Comparison of ENCODE assay signal across 26 mouse cellular contexts in genomic region chr3:34753557-34753956, GRCm38 (mm10).
DNase-seq lines count a peak whose midpoint lies in the region; ATAC-seq and TF ChIP-seq lines count a peak whose summit lies in the region.
"Had no signal": no experiment of that assay in that cellular context is flagged by ENCODE, and none has a peak within 500 bp of the region (broad histone marks: within the 10 kb centered on the region; RNA-seq: fewer than 3 reads in every experiment).

No protein-coding gene starts in this region.

- H3K27ac ChIP-seq in liver, postnatal 0 days (ENCODE audit: low read depth), result no peak overlapping the region
- 0 out of 2 replicates have a peak overlapping the region, but pooled peaks have one; percentile 6 for H3K27ac ChIP-seq in lung, embryonic 14.5 days (ENCODE audit: low read depth)
- H3K27ac ChIP-seq in stomach, embryonic 16.5 days (ENCODE audit: low read length), result 0 out of 2 replicates have a peak overlapping the region, but pooled peaks have one; percentile 42
- H3K27ac ChIP-seq: embryonic facial prominence, embryonic 13.5 days; forebrain, embryonic 15.5 days; heart, adult 2 months; hindbrain, embryonic 14.5 days; kidney, postnatal 0 days; liver, embryonic 13.5 days; neural tube, embryonic 15.5 days had no signal

- no peaks in the 10 kb centered on the region for H3K27me3 ChIP-seq in liver, postnatal 0 days (ENCODE audit: insufficient read depth, low read length)
- H3K27me3 ChIP-seq in lung, embryonic 14.5 days (ENCODE audit: insufficient read depth, low read length), result no peaks in the 10 kb centered on the region
- H3K27me3 ChIP-seq in stomach, embryonic 16.5 days (ENCODE audit: control insufficient read depth, insufficient read depth, low read length), result no peaks in the 10 kb centered on the region
- H3K27me3 ChIP-seq: embryonic facial prominence, embryonic 13.5 days; forebrain, embryonic 15.5 days; liver, embryonic 13.5 days; megakaryocyte, embryonic 14.5 days; neural tube, embryonic 15.5 days had no signal

- ATAC-seq in liver, postnatal 0 days, result peak; percentile 85
- peak; percentile 52; the same call in 1 of the 2 replicates for ATAC-seq in lung, embryonic 14.5 days (ENCODE audit: insufficient read depth)
- ATAC-seq in stomach, embryonic 16.5 days (ENCODE audit: insufficient read depth, low FRiP score), result peak; percentile 76; the same call in 1 of the 2 replicates
- no peak for ATAC-seq in inflammation-experienced regulatory T-cells, adult 6 months
- ATAC-seq: activated CD4-positive, CD25-positive, alpha-beta regulatory T cell, adult 4 months; forebrain, embryonic 15.5 days; midbrain, embryonic 16.5 days had no signal

- H3K36me3 ChIP-seq in liver, postnatal 0 days (replicated peaks; ENCODE audit: insufficient read depth, low read length), result no peaks in the 10 kb centered on the region
- H3K36me3 ChIP-seq in lung, embryonic 14.5 days (ENCODE audit: insufficient read depth), result no peaks in the 10 kb centered on the region
- no peaks in the 10 kb centered on the region for H3K36me3 ChIP-seq in stomach, embryonic 16.5 days (ENCODE audit: control insufficient read depth, insufficient read depth, low read length)
- H3K36me3 ChIP-seq: embryonic facial prominence, embryonic 13.5 days; forebrain, embryonic 15.5 days; G1E; liver, embryonic 13.5 days; neural tube, embryonic 15.5 days had no signal

- H3K9ac ChIP-seq in liver, postnatal 0 days (replicated peaks), result no peak overlapping the region
- H3K9ac ChIP-seq in lung, embryonic 14.5 days, result no peak overlapping the region
- no peak overlapping the region for H3K9ac ChIP-seq in stomach, embryonic 16.5 days (ENCODE audit: low read length)
- H3K9ac ChIP-seq: embryonic facial prominence, embryonic 13.5 days; forebrain, embryonic 15.5 days; hindbrain, embryonic 14.5 days; liver, embryonic 13.5 days; neural tube, embryonic 15.5 days had no signal

- H3K4me3 ChIP-seq in liver, postnatal 0 days (ENCODE audit: low read depth, low read length), result no peak overlapping the region
- H3K4me3 ChIP-seq in lung, embryonic 14.5 days (ENCODE audit: low read depth, low read length), result no peak overlapping the region
- no peak overlapping the region for H3K4me3 ChIP-seq in stomach, embryonic 16.5 days (replicated peaks; ENCODE audit: low read length)
- H3K4me3 ChIP-seq: embryonic facial prominence, embryonic 13.5 days; forebrain, embryonic 15.5 days; heart, adult 2 months; liver, embryonic 13.5 days; megakaryocyte, embryonic 14.5 days; neural tube, embryonic 15.5 days had no signal

- H3K4me1 ChIP-seq in liver, postnatal 0 days (ENCODE audit: insufficient read depth), result peaks cover 4% of the 10 kb centered on the region; the same call in 1 of the 2 replicates
- H3K4me1 ChIP-seq in lung, embryonic 14.5 days (ENCODE audit: insufficient read depth), result peaks cover 6% of the 10 kb centered on the region; the same call in 1 of the 2 replicates
- H3K4me1 ChIP-seq in stomach, embryonic 16.5 days (ENCODE audit: control insufficient read depth, insufficient read depth, low read length), result peaks cover 3% of the 10 kb centered on the region; the same call in 1 of the 2 replicates
- H3K4me1 ChIP-seq: embryonic facial prominence, embryonic 13.5 days; forebrain, embryonic 15.5 days; liver, embryonic 13.5 days; megakaryocyte, embryonic 14.5 days; neural tube, embryonic 15.5 days had no signal

- no peak for TF ChIP-seq CTCF in liver, postnatal 0 days (IDR thresholded peaks at IDR 0.05; ENCODE audit: low read depth)
- TF ChIP-seq CTCF in lung, embryonic 14.5 days (IDR thresholded peaks at IDR 0.05; ENCODE audit: low read depth), result no peak

- no peak overlapping the region for H3K4me2 ChIP-seq in liver, postnatal 0 days (ENCODE audit: low read depth, low read length)
- peak overlapping the region; percentile 36; the same call in 1 of the 2 replicates for H3K4me2 ChIP-seq in lung, embryonic 14.5 days
- no peak overlapping the region for H3K4me2 ChIP-seq in stomach, embryonic 16.5 days (ENCODE audit: low read depth, low read length)
- H3K4me2 ChIP-seq: embryonic facial prominence, embryonic 13.5 days; forebrain, embryonic 15.5 days; hindbrain, embryonic 14.5 days; liver, embryonic 13.5 days; neural tube, embryonic 15.5 days had no signal

- no peak for DNase-seq in liver, postnatal 0 days
- DNase-seq in liver, result no peak
- DNase-seq in lung, embryonic 14.5 days, result peak; percentile 52
- peak; percentile 34 for DNase-seq in lung, postnatal 14 days
- no peak for DNase-seq in B cell, adult 2 months
- no peak for DNase-seq in cerebellum, postnatal 36 days
- DNase-seq: adrenal gland, postnatal 14 days; cerebellum, adult 11 months; cerebellum, postnatal 14 days; gastrocnemius, postnatal 14 days; heart, adult 2 months; heart, postnatal 36 days; kidney, adult 18-20 months; layer of hippocampus, postnatal 36 days; liver, embryonic 13.5 days had no signal

- WGBS in liver, postnatal 0 days (ENCODE audit: insufficient replicate concordance), result 27% methylated on average over 8 of the region's 8 CpGs
- WGBS in lung, embryonic 14.5 days, result 8% methylated on average over 8 of the region's 8 CpGs
- WGBS in stomach, embryonic 16.5 days, result 8% methylated on average over 8 of the region's 8 CpGs

- no peak for TF ChIP-seq EP300 in liver, postnatal 0 days (IDR thresholded peaks at IDR 0.05; ENCODE audit: low read depth)

- no peaks in the 10 kb centered on the region for H3K9me3 ChIP-seq in liver, postnatal 0 days (ENCODE audit: low read length)
- no peaks in the 10 kb centered on the region for H3K9me3 ChIP-seq in lung, embryonic 14.5 days (ENCODE audit: low read depth, low read length)
- no peaks in the 10 kb centered on the region for H3K9me3 ChIP-seq in stomach, embryonic 16.5 days (replicated peaks; ENCODE audit: control insufficient read depth, low read length)
- H3K9me3 ChIP-seq: embryonic facial prominence, embryonic 13.5 days; forebrain, embryonic 15.5 days; liver, embryonic 13.5 days; neural tube, embryonic 15.5 days had no signal

Comparison
In these comparisons a context has a peak if more than half of its experiments do, and no peak if none do; other contexts are left out.
1. DNase-seq: peak in lung, embryonic 14.5 days (single experiment) and lung, postnatal 14 days (single experiment); none in liver, postnatal 0 days (single experiment), liver (single experiment), B cell, adult 2 months (0 of 2) and cerebellum, postnatal 36 days (0 of 2).